Mouse (Mus musculus): ENCODE measurements around the gene Krtap4-1.

Gene Krtap4-1

DNA sequence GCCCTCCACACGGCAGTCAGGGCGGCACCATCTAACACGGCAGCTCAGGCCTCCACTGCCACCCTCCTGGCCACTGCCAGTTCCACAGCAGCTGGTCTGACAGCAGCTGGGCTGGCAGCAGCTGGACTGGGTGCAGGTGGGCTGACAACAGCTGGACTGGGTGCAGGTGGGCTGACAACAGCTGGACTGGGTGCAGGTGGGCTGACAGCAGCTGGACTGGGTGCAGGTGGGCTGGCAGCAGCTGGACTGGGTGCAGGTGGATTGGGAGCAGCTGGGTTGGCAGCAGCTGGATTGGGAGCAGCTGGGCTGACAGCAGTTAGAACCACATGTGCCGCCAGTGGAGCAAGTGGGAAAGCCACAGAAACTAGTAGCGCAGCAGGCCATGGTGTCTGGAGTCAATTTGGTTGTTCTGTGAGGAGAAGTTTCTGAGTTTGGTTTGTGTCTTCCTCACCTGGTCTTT lies 44.8 kb downstream of the Krtap4-1 start, which contains the start of gene Krtap1-4:
Gene Krtap1-4, minus strand, starts transcription at position 410 of the 460 bp plus-strand sequence.
- CTCF ChIA-PET = no interaction called here

DNA sequence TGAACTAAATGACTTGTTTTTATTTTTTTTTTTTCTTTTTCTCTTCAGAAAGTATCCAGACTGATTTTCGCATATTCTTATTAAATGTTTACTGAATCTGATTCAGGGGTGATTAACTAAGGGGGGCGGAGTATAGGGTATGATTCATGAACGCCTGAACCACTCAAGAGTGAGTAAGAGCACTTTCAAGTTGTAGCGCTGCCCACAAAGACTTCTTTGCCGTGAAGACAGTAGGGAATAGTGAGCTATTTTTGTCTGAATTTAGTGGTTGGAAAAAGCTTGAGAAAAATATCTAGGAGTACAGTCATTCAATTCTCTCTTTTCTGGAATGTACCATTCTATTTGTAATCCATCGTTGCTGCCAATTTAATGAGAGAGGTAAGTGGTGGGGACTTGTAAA lies 46.5 kb downstream of the Krtap4-1 start:
- CTCF ChIA-PET = no interaction called here

DNA sequence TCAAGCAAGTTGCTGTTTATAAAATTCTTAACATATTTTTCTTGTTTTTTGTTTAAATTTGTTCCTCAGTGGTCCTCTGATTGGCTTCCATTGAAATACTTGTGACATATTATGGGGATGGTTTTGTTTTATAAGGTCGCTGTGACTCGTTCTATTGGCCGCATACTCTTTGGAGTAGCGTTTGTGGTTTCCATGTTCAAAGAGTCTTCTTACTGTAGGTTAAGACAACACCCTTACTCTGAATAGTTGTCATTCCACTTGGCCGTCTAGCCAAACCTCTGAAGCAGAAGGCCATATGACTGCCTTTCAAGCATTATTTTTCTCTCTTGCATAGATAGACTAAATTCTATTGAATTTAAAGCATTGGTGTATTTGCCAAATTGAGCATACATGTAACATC lies 47.0 kb downstream of the Krtap4-1 start:
- CTCF ChIA-PET = no interaction called here

DNA sequence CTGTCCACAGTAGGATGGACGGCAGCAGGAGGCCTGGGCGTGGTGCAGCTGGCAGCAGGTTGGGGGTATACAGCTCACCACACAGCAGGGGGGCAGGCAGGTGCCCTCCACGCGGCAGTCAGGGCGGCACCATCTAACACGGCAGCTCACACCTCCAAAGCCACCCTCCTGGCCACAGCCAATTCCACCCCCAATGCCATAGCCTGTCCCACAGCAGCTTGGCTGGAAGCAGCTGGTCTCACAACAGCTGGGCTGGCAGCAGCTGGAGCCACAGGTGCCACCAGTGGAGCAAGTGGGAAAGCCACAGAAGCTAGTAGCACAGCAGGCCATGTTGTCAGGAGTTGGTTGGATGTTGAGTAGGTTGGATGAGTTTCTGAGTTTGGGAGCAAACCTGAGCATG lies 47.4 kb downstream of the Krtap4-1 start, which contains the start of gene Krtap1-5:
Gene Krtap1-5, minus strand, starts transcription at position 381 of the 400 bp plus-strand sequence.
- CTCF ChIA-PET = no interaction called here
